Mouse (Mus musculus) gastrocnemius, postnatal 4 days (tissue): ENCODE data around the gene Prr11. TPM values are rescaled to one million over a fixed set of nuclear protein-coding genes. Genes with fewer than 3 reads are reported as not detected.

Experiments used
- DNase-seq, 2 experiments: peaks; one replicate each; pipeline ENCODE4 v3.0.0; 2021 to 2022; ENCODE audit warnings: low spot score in 2 of 2, mixed read lengths in 2 of 2
- long read RNA-seq, 2 experiments: library from polyadenylated mRNA; stranded (forward); transcript quantifications; one replicate each; pipeline ENCODE4 v2.0.0; 2021
- total RNA-seq, 2 experiments: library from RNA; stranded (reverse); gene quantifications; 2 replicates each; pipeline ENCODE4 v1.2.3; 2021

The Prr11 gene
- total RNA-seq: 1 to 10 TPM; 8.1 to 8.3 TPM
- long read RNA-seq, experiment 1, partial matches to known transcripts: 0 of 4 reads
- long read RNA-seq, experiment 1, other reads (novel, unspliced or antisense): 1 of 4 reads
- long read RNA-seq, experiment 2: 0 reads

GRCm38 (mm10) chr11:87108409-87108754 lies at the start of gene Prr11:
Gene Prr11 (minus strand): TSS chr11:87108708.
- no peak for DNase-seq

GRCm38 (mm10) chr11:87158012-87158411 lies 49.5 kb upstream of the Prr11 start:
- DNase-seq: no peak

GRCm38 (mm10) chr11:87136233-87136632 lies 27.7 kb upstream of the Prr11 start:
- peak in 1 of 2 experiments; percentile 53 for DNase-seq

- peak; percentile 78 to 82 for DNase-seq
Measured at GRCm38 (mm10) chr11:87126824-87127816, 18.6 kb upstream of the Prr11 start, which contains the start of gene Trim37. Gene Trim37 (plus strand): TSS chr11:87127077.

- DNase-seq: no peak
Measured at GRCm38 (mm10) chr11:87126281-87126823, 17.8 kb upstream of the Prr11 start.

GRCm38 (mm10) chr11:87125562-87125961 lies 17.1 kb upstream of the Prr11 start:
- DNase-seq: no peak

- no peak for DNase-seq
Measured at GRCm38 (mm10) chr11:87121864-87122263, 13.4 kb upstream of the Prr11 start.

- no peak for DNase-seq
Measured at GRCm38 (mm10) chr11:87110172-87110909, 1.8 kb upstream of the Prr11 start.

- no peak for DNase-seq
Measured at GRCm38 (mm10) chr11:87109519-87110171, 1.1 kb upstream of the Prr11 start.

- peak; percentile 84 to 94 for DNase-seq
Measured at GRCm38 (mm10) chr11:87108755-87109518, 429 bp upstream of the Prr11 start, which contains the start of gene Ska2. Gene Ska2 (plus strand): TSS chr11:87109234.

- no peak for DNase-seq
Measured at GRCm38 (mm10) chr11:87087142-87087541, 21.4 kb downstream of the Prr11 start.

GRCm38 (mm10) chr11:87086290-87086984 lies 22.1 kb downstream of the Prr11 start, which contains the start of gene Smg8:
Gene Smg8 (minus strand): TSS chr11:87086774.
- peak; percentile 61 to 80 for DNase-seq

- no peak for DNase-seq
Measured at GRCm38 (mm10) chr11:87085461-87085860, 23.0 kb downstream of the Prr11 start.

GRCm38 (mm10) chr11:87083712-87084111 lies 24.8 kb downstream of the Prr11 start:
- no peak for DNase-seq

- peak; percentile 71 to 81 for DNase-seq
Measured at GRCm38 (mm10) chr11:87073866-87074440, 34.6 kb downstream of the Prr11 start, which contains the start of gene Gdpd1. Gene Gdpd1 (minus strand): TSS chr11:87074062.

GRCm38 (mm10) chr11:87073343-87073865 lies 35.1 kb downstream of the Prr11 start:
- peak; percentile 24 to 43 for DNase-seq

- DNase-seq: no peak
Measured at GRCm38 (mm10) chr11:87062087-87062486, 46.4 kb downstream of the Prr11 start.

- no peak for DNase-seq
Measured at GRCm38 (mm10) chr11:87060410-87060809, 48.1 kb downstream of the Prr11 start.

- no peak for DNase-seq
Measured at GRCm38 (mm10) chr11:87056286-87056685, 52.2 kb downstream of the Prr11 start.
